Mouse (Mus musculus) spleen, adult 12 weeks (tissue): ENCODE data around the gene Zfp266.

ENCODE experiments used
- DNase-seq: peaks from one replicate; pipeline ENCODE4 v3.0.0; 2022; ENCODE audit warnings: low spot score

Zfp266 gene

DNA sequence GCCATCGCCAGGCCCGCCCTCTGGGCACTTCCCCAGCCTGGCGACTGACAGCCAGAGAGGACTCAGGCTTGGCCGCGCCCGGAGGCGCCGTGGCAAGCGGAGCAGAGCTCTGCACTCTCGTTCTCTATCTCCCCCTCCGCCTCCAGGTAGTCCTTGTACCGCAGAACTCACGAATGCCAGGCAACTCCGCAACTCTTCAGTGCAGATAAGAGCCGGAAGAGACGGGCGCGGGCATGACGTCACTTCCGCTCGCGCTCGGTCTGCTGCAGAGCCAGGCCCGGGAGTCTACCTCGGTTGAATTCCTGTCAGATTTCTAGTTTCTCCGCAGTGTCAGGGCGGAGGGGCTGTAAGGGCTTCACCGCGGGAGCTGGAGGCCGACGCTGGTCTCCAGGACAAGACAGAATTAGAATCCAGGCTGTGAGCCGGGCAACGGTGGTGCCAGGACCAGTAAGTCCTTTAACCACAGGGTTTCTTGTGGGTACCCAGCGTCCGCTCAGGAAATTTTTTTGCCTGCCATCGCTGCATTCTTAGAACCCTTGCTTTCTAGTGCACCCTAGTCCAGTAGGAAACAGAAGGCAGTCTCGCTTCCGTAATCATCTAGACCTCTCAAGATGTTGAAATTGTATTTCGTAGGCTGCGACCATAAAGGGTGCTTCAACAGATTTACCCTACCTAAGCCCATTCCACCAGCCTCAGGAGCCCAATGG, 28.5 kb downstream of the Zfp266 start, which contains the start of gene Zfp426:
TSS of gene Zfp426 (minus strand) at position 220 of the 707 bp plus-strand sequence.
- peak; percentile 83 for DNase-seq

GRCm38 (mm10) chr9:20491858-20492526, 29.2 kb downstream of the Zfp266 start:
- no peak for DNase-seq

DNA sequence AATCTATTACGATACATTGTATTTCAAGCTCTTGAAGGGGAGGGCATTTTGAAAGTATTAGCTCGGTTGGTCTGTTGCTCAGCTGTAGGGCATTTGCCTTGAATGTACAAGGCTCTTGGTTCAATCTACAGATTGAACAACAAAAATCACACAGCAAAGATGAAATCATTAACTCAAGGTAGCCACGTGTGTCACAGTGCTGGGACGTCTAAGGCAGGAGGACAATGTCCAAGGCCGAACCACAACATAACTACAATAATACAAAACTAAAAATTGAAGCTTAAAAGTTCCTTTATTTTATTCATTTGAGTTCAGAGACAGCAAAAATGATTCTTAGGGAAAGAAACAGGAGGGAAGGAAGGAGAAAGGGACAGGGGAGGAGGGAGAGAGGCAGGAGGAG, 31.7 kb downstream of the Zfp266 start:
- DNase-seq = no peak

DNA sequence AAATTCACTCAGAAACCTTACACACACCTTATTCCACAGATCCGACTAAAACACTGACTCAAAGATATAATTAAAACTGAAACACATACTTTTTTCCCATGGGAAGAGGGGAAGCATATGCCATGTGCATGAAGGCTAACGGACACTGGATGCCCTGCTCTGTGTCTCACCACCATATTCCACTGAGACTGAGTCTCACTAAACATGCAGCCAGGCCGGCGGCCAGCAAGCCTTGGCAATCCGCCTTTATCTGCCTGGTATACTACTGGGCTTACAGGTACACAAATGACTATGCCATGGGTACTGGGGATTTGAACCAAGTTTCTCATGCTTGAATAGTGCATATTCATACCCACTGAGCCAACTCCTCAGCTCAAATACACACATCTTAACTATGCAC, 41.8 kb downstream of the Zfp266 start:
- DNase-seq = no peak

- no peak for DNase-seq
Measured at GRCm38 (mm10) chr9:20476632-20477031, 44.6 kb downstream of the Zfp266 start.

- DNase-seq = peak; percentile 36
Measured at GRCm38 (mm10) chr9:20466761-20467442, 54.3 kb downstream of the Zfp266 start.

GRCm38 (mm10) chr9:20459377-20460317, 61.6 kb downstream of the Zfp266 start, which contains the start of gene Zfp26:
Gene Zfp26 (minus strand): TSS chr9:20460162.
- DNase-seq = peak; percentile 60

- no peak for DNase-seq
Measured at GRCm38 (mm10) chr9:20453647-20454046, 67.6 kb downstream of the Zfp266 start.

DNA sequence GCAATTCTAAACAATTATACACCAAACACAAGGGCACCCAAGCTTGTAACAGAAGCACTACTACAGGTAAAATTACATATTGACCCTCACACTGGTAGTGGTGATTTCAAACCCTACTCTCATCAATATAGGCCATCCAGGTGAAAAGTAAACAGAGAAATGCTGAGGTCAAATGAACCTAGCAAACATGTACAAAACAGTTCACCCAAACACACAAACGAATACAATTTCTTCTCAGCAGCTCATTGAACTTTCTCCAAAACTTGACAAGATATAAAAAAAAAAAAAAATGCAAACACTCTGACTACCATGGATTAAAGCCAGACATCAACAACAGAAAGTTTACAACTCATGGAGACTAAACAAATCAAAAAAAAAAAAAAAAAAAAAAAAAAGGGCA, 69.7 kb downstream of the Zfp266 start:
- DNase-seq = no peak
